Mouse (Mus musculus): ENCODE measurements around the gene Srpk2. TPM values are rescaled to one million over a fixed set of nuclear protein-coding genes. Genes with fewer than 3 reads are reported as not detected.
A peak's percentile ranks its signal among the peaks of the same experiment; 100 is the strongest.

Srpk2 gene
- total and polyA plus RNA-seq, 3 experiments = 20.6 to 31.1 (median 23.3) TPM

DNA sequence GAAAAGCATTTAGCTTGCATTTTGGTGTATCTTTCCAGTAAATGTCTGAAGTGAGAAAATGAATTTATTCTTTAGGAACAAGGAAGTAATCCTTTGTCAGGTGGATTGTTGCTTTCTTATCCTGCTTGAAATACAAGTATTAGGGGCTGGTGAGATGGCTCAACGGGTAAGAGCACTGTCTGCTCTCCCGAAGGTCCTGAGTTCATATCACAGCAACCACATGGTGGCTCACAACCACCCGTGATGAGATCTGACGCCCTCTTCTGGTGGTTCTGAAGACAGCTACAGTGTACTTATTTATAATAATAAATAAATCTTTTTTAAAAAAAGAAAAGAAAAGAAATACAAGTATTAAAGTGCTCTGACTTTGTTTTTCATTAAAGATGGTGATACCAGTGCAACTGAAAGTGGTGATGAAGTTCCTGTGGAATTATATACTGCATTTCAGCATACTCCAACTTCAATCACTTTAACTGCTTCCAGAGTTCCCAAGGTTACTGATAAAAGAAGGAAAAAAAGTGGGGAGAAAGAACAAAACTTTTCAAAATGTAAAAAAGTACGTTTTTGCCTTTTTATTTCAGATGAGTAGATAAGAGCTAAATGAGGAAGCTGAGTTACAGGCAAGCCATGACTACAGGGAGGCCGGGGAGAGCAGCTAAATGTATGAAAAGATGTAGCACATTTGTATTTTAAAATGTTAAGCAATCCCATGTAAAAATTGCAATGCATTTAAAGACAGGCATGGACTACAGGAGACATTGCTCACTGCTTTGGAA, 211.1 kb downstream of the Srpk2 start:
- peak in 1 of 2 experiments; percentile 63; a peak in 2 of 4 replicates for TF ChIP-seq CTCF (conservative IDR thresholded peaks at IDR 0.05 in 1 of 2, IDR thresholded peaks at IDR 0.05 in 1 of 2; ENCODE audit: low read depth in 2 of 2, low read length in 2 of 2)
- peak; percentile 38 for TF ChIP-seq SMC3 (IDR thresholded peaks at IDR 0.05; ENCODE audit: low read depth, low read length)
- TF ChIP-seq JUN (IDR thresholded peaks at IDR 0.05; ENCODE audit: insufficient read depth, low read depth, low read length) = no peak
- peaks cover 36 to 75% of the 10 kb centered on the region in 2 experiments for H3K36me3 ChIP-seq (replicated peaks in 1 of 2; ENCODE audit: control insufficient read depth in 1 of 2, insufficient read depth in 1 of 2, low read length in 1 of 2)
- no peaks in the 10 kb centered on the region; the same call in 1 of the 2 replicates for H3K79me2 ChIP-seq (replicated peaks; ENCODE audit: control insufficient read depth, extremely low read depth, insufficient read depth, poor library complexity, severe bottlenecking)
- H3K27me3 ChIP-seq (replicated peaks) = no peaks in the 10 kb centered on the region
- in situ Hi-C loops (cut with MboI; ENCODE audit: low pct_ligation_motif_present, low pct_unique_long_range_greater_than_20kb, low sequenced_read_pairs) (no loop called here), dilution Hi-C loops (cut with MboI; ENCODE audit: extremely low pct_ligation_motif_present, extremely low pct_unique_long_range_greater_than_20kb, low sequenced_read_pairs) (no loop called here)
- H3K4me2 ChIP-seq (ENCODE audit: insufficient read depth, low read depth, poor library complexity, severe bottlenecking) = no peak overlapping the region
- no peaks in the 10 kb centered on the region for H3K4me1 ChIP-seq (ENCODE audit: control insufficient read depth in 1 of 2, insufficient read depth in 2 of 2)
- H3K9me3 ChIP-seq (replicated peaks; ENCODE audit: low read length) = no peaks in the 10 kb centered on the region
- H3K27ac ChIP-seq (ENCODE audit: insufficient read depth, low read depth) = no peak overlapping the region
- no peak overlapping the region for H3K4me3 ChIP-seq (replicated peaks in 1 of 3; ENCODE audit: low read depth in 2 of 3, low read length in 2 of 3, poor library complexity in 1 of 3)
- H3K9ac ChIP-seq (ENCODE audit: insufficient read depth, low read depth) = no peak overlapping the region
- DNase-seq (ENCODE audit: extremely low read depth) = no peak

DNA sequence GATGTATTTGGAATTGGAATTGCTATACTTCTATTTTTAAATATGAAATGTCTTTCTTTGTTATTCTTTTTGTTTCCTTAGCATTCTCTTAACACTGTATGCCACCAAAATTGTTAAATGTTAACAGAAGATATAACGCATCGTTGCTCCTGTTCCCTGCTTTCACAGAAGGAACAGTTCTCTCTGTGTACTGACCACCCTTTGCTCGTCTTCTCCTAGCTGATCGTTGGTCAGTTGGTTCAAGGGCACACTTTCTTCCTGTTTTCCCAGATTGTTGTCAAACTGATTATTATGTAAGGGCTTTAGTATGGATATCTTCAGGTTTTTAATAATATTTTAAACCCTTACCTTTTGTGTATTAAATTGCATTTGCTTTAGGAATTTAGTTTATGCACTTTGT, 217.9 kb downstream of the Srpk2 start:
- DNase-seq (ENCODE audit: extremely low read depth) = no peak
- Histone ChIP-seq H3K27ac (ENCODE audit: insufficient read depth, low read depth) (no peak overlapping the region), H3K4me1 (ENCODE audit: control insufficient read depth in 1 of 2, insufficient read depth in 2 of 2) (peaks cover 3 to 27% of the 10 kb centered on the region in 2 experiments; a peak in 3 of 4 replicates), H3K9me3 (replicated peaks; ENCODE audit: low read length) (no peaks in the 10 kb centered on the region), H3K9ac (ENCODE audit: insufficient read depth, low read depth) (no peak overlapping the region), H3K4me3 (replicated peaks in 1 of 3; ENCODE audit: low read depth in 2 of 3, low read length in 2 of 3, poor library complexity in 1 of 3) (no peak overlapping the region), H3K79me2 (replicated peaks; ENCODE audit: control insufficient read depth, extremely low read depth, insufficient read depth, poor library complexity, severe bottlenecking) (peaks cover 21% of the 10 kb centered on the region), H3K36me3 (replicated peaks in 1 of 2; ENCODE audit: control insufficient read depth in 1 of 2, insufficient read depth in 1 of 2, low read length in 1 of 2) (peaks cover 23 to 74% of the 10 kb centered on the region in 2 experiments), H3K4me2 (ENCODE audit: insufficient read depth, low read depth, poor library complexity, severe bottlenecking) (no peak overlapping the region), H3K27me3 (replicated peaks) (no peaks in the 10 kb centered on the region)
- in situ Hi-C loops (cut with MboI; ENCODE audit: low pct_ligation_motif_present, low pct_unique_long_range_greater_than_20kb, low sequenced_read_pairs) = no loop called here
- TF ChIP-seq POLR2A (IDR thresholded peaks at IDR 0.05; ENCODE audit: low read depth, low read length) (no peak), SMC3 (IDR thresholded peaks at IDR 0.05; ENCODE audit: low read depth, low read length) (no peak), CHD1 (IDR thresholded peaks at IDR 0.05; ENCODE audit: low read depth, low read length) (no peak), PAX5 (IDR thresholded peaks at IDR 0.05; ENCODE audit: low read length) (no peak), IRF4 (IDR thresholded peaks at IDR 0.05; ENCODE audit: low read depth, low read length) (no peak), USF1 (IDR thresholded peaks at IDR 0.05; ENCODE audit: low read depth, low read length) (no peak), MEF2A (IDR thresholded peaks at IDR 0.05; ENCODE audit: borderline replicate concordance, low read depth, low read length) (no peak), POLR2AphosphoS2 (IDR thresholded peaks at IDR 0.05; ENCODE audit: low read depth, low read length) (no peak)
- dilution Hi-C loops (cut with MboI; ENCODE audit: extremely low pct_ligation_motif_present, extremely low pct_unique_long_range_greater_than_20kb, low sequenced_read_pairs) = no loop called here

DNA sequence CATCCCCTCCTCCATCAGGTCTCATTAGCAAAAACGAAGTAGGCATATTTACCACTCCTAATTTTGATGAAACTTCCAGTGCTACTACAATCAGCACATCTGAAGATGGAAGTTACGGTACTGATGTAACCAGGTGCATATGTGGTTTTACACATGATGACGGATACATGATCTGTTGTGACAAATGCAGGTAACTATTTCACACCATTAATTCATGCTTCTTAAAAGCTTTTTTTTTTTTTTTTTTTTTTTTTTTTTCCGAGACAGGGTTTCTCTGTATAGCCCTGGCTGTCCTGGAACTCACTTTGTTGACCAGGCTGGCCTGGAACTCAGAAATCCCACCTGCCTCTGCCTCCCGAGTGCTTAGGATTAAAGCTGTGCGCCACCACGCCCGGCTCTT, 219.7 kb downstream of the Srpk2 start:
- H3K9ac ChIP-seq (ENCODE audit: insufficient read depth, low read depth) = no peak overlapping the region
- no peak overlapping the region for H3K27ac ChIP-seq (ENCODE audit: insufficient read depth, low read depth)
- H3K4me1 ChIP-seq (ENCODE audit: control insufficient read depth in 1 of 2, insufficient read depth in 2 of 2) = peaks cover 3 to 35% of the 10 kb centered on the region in 2 experiments; a peak in 3 of 4 replicates
- DNase-seq (ENCODE audit: extremely low read depth) = no peak
- peaks cover 25 to 67% of the 10 kb centered on the region in 2 experiments for H3K36me3 ChIP-seq (replicated peaks in 1 of 2; ENCODE audit: control insufficient read depth in 1 of 2, insufficient read depth in 1 of 2, low read length in 1 of 2)
- no peak overlapping the region for H3K4me3 ChIP-seq (replicated peaks in 1 of 3; ENCODE audit: low read depth in 2 of 3, low read length in 2 of 3, poor library complexity in 1 of 3)
- H3K79me2 ChIP-seq (replicated peaks; ENCODE audit: control insufficient read depth, extremely low read depth, insufficient read depth, poor library complexity, severe bottlenecking) = peaks cover 33% of the 10 kb centered on the region
- no peak overlapping the region for H3K4me2 ChIP-seq (ENCODE audit: insufficient read depth, low read depth, poor library complexity, severe bottlenecking)
- H3K9me3 ChIP-seq (replicated peaks; ENCODE audit: low read length) = no peaks in the 10 kb centered on the region
- dilution Hi-C loops (cut with MboI; ENCODE audit: extremely low pct_ligation_motif_present, extremely low pct_unique_long_range_greater_than_20kb, low sequenced_read_pairs) (no loop called here), in situ Hi-C loops (cut with MboI; ENCODE audit: low pct_ligation_motif_present, low pct_unique_long_range_greater_than_20kb, low sequenced_read_pairs) (no loop called here)
- no peaks in the 10 kb centered on the region for H3K27me3 ChIP-seq (replicated peaks)
- TF ChIP-seq PAX5 (IDR thresholded peaks at IDR 0.05; ENCODE audit: low read length) (no peak), CHD1 (IDR thresholded peaks at IDR 0.05; ENCODE audit: low read depth, low read length) (no peak), IRF4 (IDR thresholded peaks at IDR 0.05; ENCODE audit: low read depth, low read length) (no peak), ZNF384 (IDR thresholded peaks at IDR 0.05; ENCODE audit: low read depth, low read length) (peak; percentile 56), KAT2A (IDR thresholded peaks at IDR 0.05; ENCODE audit: insufficient replicate concordance, low read length) (no peak), BHLHE40 (IDR thresholded peaks at IDR 0.05; ENCODE audit: low read depth, low read length) (no peak), MYC (IDR thresholded peaks at IDR 0.05; ENCODE audit: low read depth, low read length) (no peak), MAFK (IDR thresholded peaks at IDR 0.05; ENCODE audit: insufficient replicate concordance, low read length) (no peak)
